Mouse (Mus musculus) midbrain, embryonic 14.5 days (tissue): ENCODE results near the gene Kyat3. TPM values are rescaled to one million over a fixed set of nuclear protein-coding genes. Genes with fewer than 3 reads are reported as not detected.
"Not testable (repeated sequence)": the region's sequence is repeated elsewhere in the genome, so short reads cannot be mapped to it uniquely, and the experiment has no call there.

Experiments used
- ATAC-seq: fragments of 200-750 bp; cut with Nextera tagmentation; 2 replicates; pipeline ENCODE4 v1.8.0; 2017; ENCODE audit warnings: moderate number of reproducible peaks, moderate library complexity; ENCODE audit not compliant: low FRiP score, low TSS enrichment
- DNase-seq: peaks from one replicate; pipeline ENCODE4 v3.0.0-alpha.2; 2015
- H3K27ac ChIP-seq: fragments of 300-500 bp; sonication (generic); replicated peaks from 2 replicates; pipeline ENCODE4 v1.5.1; 2014; ENCODE audit warnings: mild to moderate bottlenecking, low read depth, low read length, moderate library complexity
- H3K27me3 ChIP-seq: fragments of 300-500 bp; sonication (generic); 2 replicates; pipeline ENCODE4 v1.6.1; 2014; ENCODE audit warnings: low read length, control low read depth, mixed read lengths; ENCODE audit not compliant: control insufficient read depth, insufficient read depth
- H3K36me3 ChIP-seq: fragments of 300-500 bp; sonication (generic); 2 replicates; pipeline ENCODE4 v1.6.1; 2014; ENCODE audit warnings: low read length, control low read depth; ENCODE audit not compliant: control insufficient read depth, insufficient read depth
- H3K4me1 ChIP-seq: fragments of 300-500 bp; sonication (generic); 2 replicates; pipeline ENCODE4 v1.6.1; 2014; ENCODE audit warnings: mild to moderate bottlenecking, antibody characterized with exemption, low read length, control low read depth; ENCODE audit not compliant: control insufficient read depth, insufficient read depth
- H3K4me2 ChIP-seq: fragments of 300-500 bp; sonication (generic); 2 replicates; pipeline ENCODE4 v1.6.1; 2014; ENCODE audit warnings: mild to moderate bottlenecking, low read length, moderate library complexity
- H3K4me3 ChIP-seq: fragments of 300-500 bp; sonication (generic); replicated peaks from 2 replicates; pipeline ENCODE4 v1.5.1; 2014; ENCODE audit warnings: low read depth, low read length
- H3K9ac ChIP-seq: fragments of 300-500 bp; sonication (generic); replicated peaks from 2 replicates; pipeline ENCODE4 v1.6.1; 2014; ENCODE audit warnings: mild to moderate bottlenecking, low read length, moderate library complexity
- H3K9me3 ChIP-seq: fragments of 300-500 bp; sonication (generic); 2 replicates; pipeline ENCODE4 v1.6.1; 2016; ENCODE audit warnings: low read length, control low read depth, mixed read lengths; ENCODE audit not compliant: control insufficient read depth
- WGBS: fragments of 180-500 bp; shearing (Covaris S2); extraction: QIAGEN DNeasy Blood & Tissue Kit; methylation state at CpG from one replicate; pipeline ENCODE4 v1.1.7; 2014; 5-methylcytosine and 5-hydroxymethylcytosine counted together
- polyA plus RNA-seq: library from polyadenylated mRNA; unstranded; fragments of >200 nt; fragmentation: Nextera tagmentation; extraction: Ambion mirVana; gene quantifications from 2 replicates; pipeline ENCODE4 v1.2.1, GENCODE M21; 2014

Gene Kyat3
- polyA plus RNA-seq, 1 experiment from 2014 or later, result 4.2 TPM

DNA sequence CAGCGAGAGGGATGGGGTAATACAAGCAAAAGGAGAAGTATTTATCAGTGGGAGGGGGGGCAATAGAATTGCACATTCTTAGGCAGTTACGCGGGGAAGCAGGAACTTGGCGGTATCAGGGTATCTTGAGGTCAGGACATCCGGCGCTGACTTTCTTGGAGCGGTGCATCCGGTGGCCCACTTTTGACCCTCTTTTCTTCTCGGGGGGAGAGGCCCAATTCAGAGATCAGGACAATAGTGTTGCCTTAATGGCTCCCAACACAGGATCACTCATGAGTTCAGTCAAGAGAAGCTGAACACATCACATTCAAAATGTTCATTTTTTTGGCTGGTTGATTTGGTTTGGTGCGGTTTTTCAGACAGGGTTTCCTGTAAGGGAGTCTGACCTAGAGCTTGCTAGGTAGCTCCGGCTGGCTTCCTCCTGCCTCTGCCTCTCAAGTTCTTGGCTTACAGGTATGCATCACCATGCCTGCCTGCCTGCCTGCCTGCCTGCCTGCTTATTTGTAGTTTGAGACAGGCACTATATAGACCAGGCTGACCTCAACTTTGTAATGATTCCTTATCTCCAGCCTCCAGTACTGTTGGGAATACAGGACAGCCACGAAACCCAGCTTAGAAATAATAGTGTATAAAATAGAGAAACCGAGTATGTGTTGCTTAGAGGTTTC is 7.5 kb downstream of the Kyat3 start:
- DNase-seq, H3K4me2 ChIP-seq, H3K4me3 ChIP-seq, H3K4me1 ChIP-seq, H3K27me3 ChIP-seq, H3K9me3 ChIP-seq, H3K9ac ChIP-seq, H3K27ac ChIP-seq, H3K36me3 ChIP-seq: not testable (repeated sequence)
- 86% methylated on average over 13 of the region's 13 CpGs for WGBS
- peak; percentile 14; the same call in 1 of the 2 replicates for ATAC-seq

DNA sequence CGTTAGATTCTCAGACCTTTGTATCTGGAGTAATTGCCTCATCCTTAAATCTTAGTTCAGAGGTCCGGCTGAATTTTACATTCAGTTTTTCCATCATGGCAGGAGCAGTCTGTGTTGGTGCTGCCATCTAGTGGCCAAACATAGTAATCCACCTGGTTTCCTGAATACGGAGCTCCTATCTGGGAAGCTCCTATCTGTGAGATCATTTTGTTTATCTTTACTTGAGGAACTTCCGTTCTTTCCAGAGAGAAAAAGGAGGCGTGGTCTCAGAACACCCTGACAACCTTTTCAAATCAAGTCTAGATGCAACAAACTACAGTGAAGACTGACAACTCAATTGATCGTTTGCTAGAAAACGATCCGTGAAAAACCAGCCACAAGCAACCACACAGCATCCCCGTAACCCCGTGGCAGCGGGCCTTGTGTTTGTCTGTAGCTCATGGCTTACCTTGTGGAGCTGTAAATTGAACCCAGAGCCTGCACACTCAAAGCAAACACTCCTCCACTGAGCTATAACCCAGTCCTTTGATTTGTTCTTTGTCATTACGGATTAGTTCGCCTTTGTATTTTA is 8.1 kb downstream of the Kyat3 start:
- DNase-seq, result peak; percentile 89
- Histone ChIP-seq H3K9ac (no peak overlapping the region), H3K4me1 (no peaks in the 10 kb centered on the region), H3K9me3 (no peaks in the 10 kb centered on the region), H3K4me3 (no peak overlapping the region), H3K27ac (no peak overlapping the region), H3K27me3 (no peaks in the 10 kb centered on the region), H3K36me3 (no peaks in the 10 kb centered on the region), H3K4me2 (no peak overlapping the region)
- ATAC-seq, result peak; percentile 37; the same call in 1 of the 2 replicates
- WGBS, result 50% methylated on average over 13 of the region's 13 CpGs

DNA sequence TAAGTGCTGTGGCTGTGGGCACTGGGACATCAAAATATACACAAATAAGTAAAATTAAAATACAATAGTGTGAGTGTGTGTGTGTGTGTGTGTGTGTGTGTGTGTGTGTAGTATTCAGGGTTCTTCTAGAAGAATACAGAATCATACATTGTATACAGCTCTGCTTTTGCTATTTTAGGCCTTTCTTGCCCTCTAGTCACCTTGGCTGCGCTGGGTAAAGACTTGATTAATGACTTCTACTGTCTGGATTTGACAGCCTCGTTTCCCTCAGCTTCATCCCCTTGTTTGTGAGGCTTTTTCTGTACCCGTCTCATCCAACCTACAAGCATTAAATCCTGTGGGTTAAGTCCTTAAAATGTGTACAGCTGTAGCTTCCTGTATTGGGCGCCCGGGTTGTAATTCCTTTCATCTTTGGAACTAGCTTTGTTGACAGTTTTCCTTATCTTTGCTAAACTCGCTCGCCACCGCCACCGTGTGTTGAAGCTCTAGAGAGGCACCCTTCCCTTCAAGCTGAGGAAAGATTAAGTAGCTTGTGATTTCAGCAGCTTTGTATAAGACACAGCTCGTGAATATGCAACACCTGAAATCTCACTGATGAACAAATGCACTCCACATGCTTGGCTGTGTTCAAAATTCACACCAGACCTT is 9.6 kb downstream of the Kyat3 start:
- H3K4me2 ChIP-seq, result no peak overlapping the region
- H3K27ac ChIP-seq, result no peak overlapping the region
- WGBS, result 34% methylated on average over 10 of the region's 10 CpGs
- no peaks in the 10 kb centered on the region for H3K9me3 ChIP-seq
- DNase-seq (peak; percentile 81), ATAC-seq (peak; percentile 46; the same call in 1 of the 2 replicates)
- H3K4me3 ChIP-seq, result no peak overlapping the region
- H3K27me3 ChIP-seq, result no peaks in the 10 kb centered on the region
- no peaks in the 10 kb centered on the region for H3K4me1 ChIP-seq
- no peaks in the 10 kb centered on the region for H3K36me3 ChIP-seq
- H3K9ac ChIP-seq, result no peak overlapping the region

DNA sequence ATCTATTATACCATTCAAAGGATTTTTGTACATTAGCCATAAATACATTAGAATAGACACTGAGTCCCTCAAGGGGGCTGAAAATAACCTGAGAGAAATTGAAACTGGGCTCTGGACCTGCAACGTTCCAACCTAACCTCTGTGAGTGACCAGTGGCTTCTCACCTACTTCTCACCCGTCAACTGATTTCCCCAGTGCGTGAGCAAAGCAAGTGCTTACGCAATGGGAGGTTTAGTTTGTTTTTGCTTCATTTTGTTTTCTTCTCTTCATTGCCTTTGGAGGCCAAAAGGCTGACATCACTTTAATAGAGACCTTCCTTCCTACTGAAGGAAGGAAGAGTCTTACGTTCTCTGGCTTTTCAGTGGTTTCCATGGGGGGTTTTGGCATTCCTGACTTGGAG is 10.5 kb downstream of the Kyat3 start:
- ATAC-seq, result no peak
- WGBS, result 92% methylated on average over 5 of the region's 5 CpGs

DNA sequence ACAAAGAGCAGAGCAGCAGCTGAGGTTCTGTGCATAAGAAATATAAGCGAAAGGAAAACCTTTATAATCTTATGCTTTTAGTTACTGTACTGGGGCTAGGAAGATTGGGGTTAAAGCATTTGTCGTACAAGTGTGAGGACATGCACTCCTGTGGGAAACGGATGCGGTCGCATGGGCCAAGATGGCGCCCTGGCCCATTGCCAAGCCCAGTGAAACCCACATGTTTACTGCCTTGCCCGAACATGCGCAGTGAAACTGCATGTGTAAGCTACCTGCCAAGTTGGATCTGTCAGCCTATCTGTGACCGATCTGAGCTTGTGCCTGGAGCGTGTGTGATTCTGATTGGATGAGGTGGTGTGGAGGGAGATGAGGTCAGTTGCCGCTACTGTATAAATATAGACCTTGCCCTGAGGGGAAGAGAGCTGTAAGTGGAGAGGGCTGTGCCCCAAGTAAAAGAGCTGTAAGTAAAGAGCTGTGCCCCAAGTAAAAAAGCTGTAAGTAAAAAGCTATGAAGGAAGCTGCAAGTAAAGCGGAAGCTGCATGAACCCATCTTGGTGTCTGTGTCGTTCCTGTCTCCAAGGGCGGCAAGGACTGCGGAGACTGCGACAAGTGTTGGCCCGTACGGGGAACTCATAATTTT is 11.7 kb downstream of the Kyat3 start:
- not testable (repeated sequence) for DNase-seq, H3K27ac ChIP-seq, H3K27me3 ChIP-seq, H3K36me3 ChIP-seq, H3K9me3 ChIP-seq, H3K4me2 ChIP-seq, H3K4me3 ChIP-seq, H3K4me1 ChIP-seq, ATAC-seq, H3K9ac ChIP-seq
- 96% methylated on average over 18 of the region's 18 CpGs for WGBS

More for the DNA sequence above, 10.5 kb downstream of the Kyat3 start:
- DNase-seq, result no peak
- no peaks in the 10 kb centered on the region for H3K9me3 ChIP-seq
- no peak overlapping the region for H3K4me3 ChIP-seq
- H3K36me3 ChIP-seq, result no peaks in the 10 kb centered on the region
- H3K27me3 ChIP-seq, result no peaks in the 10 kb centered on the region
- H3K4me1 ChIP-seq, result no peaks in the 10 kb centered on the region
- no peak overlapping the region for H3K4me2 ChIP-seq
- H3K9ac ChIP-seq, result no peak overlapping the region
- no peak overlapping the region for H3K27ac ChIP-seq

DNA sequence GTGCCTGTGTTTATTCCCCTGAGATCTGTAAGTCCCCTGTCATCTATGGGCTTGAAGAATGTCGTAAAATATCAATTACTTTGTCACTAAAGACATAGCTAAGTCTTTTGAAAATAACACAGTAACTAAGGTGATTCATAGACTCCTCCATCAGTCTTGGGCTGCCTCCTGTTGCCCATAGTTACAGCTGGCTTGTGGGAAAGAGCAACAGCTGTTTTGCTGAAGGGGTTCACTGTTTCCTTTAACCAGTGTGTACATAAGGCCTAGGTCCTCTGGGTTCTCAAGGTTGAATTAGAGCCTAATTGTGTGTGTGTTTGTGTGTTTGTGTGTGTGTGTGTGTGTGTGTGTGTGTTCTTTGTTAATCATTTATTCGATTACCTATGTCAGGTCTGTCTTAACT is 24.6 kb downstream of the Kyat3 start:
- Histone ChIP-seq H3K27me3 (no peaks in the 10 kb centered on the region), H3K27ac (no peak overlapping the region), H3K4me3 (no peak overlapping the region), H3K9me3 (no peaks in the 10 kb centered on the region), H3K9ac (no peak overlapping the region), H3K4me1 (no peaks in the 10 kb centered on the region), H3K4me2 (no peak overlapping the region), H3K36me3 (no peaks in the 10 kb centered on the region)
- WGBS, result 77% methylated on average over 2 of the region's 2 CpGs
- no peak for DNase-seq
- ATAC-seq, result no peak

DNA sequence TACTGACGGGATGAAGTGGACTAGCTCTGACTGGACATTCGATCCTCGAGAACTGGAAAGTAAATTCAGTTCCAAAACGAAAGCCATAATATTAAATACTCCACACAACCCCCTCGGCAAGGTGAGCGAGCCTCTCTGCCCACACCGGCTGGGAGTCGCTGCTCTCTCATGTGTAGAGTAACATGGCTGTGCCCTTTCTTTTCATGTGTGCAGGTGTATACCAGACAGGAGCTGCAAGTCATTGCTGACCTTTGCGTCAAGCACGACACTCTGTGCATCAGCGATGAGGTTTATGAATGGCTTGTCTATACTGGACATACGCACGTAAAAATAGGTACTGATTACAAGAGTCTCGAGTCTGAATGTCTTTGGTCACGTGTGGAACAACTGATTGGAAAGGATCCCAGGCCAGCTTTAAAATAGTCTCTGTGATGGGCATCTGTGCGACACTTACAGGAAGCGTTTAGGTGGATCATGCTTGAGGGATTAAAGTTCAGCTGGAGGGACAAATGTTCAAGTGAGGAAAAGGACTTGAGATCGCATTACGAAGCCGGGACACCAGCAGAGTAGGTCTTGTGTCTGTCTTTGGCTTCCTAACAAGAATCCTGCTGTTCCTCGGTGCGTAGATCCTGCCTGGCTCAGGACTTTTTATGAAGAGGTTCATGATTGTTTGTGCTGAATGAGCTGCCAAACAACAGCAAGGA is 25.3 kb downstream of the Kyat3 start:
- Histone ChIP-seq H3K27me3 (no peaks in the 10 kb centered on the region), H3K4me2 (no peak overlapping the region), H3K36me3 (no peaks in the 10 kb centered on the region), H3K9ac (no peak overlapping the region), H3K9me3 (no peaks in the 10 kb centered on the region), H3K4me1 (no peaks in the 10 kb centered on the region), H3K27ac (no peak overlapping the region), H3K4me3 (no peak overlapping the region)
- no peak for DNase-seq
- ATAC-seq, result no peak
- WGBS, result 87% methylated on average over 22 of the region's 22 CpGs

DNA sequence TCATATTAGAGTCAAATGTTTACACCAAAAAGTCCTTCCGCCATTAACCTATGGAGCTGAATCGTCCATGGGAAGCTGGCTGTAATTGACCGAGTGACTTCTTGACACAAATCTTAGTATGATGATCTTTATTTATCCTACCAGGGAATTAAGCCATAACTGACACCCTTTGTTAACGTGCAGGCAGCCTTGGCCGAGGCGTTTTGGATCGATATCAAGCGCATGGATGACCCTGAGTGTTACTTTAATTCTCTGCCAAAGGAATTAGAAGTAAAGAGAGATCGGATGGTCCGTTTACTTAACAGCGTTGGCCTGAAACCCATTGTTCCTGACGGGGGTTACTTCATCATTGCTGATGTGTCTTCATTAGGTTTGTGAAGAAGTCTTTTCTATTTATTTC is 33.4 kb downstream of the Kyat3 start:
- Histone ChIP-seq H3K9me3 (no peaks in the 10 kb centered on the region), H3K27ac (no peak overlapping the region), H3K27me3 (no peaks in the 10 kb centered on the region), H3K9ac (no peak overlapping the region), H3K4me1 (no peaks in the 10 kb centered on the region), H3K4me2 (no peak overlapping the region), H3K36me3 (no peaks in the 10 kb centered on the region), H3K4me3 (no peak overlapping the region)
- no peak for DNase-seq
- no peak for ATAC-seq
- WGBS, result 30% methylated on average over 12 of the region's 12 CpGs
